Mouse (Mus musculus) kidney, postnatal 25 days (tissue): ENCODE measurements around the gene Tbc1d22b.

Source experiments
- DNase-seq, 2 experiments: peaks; one replicate each; pipeline ENCODE4 v3.0.0; 2021; ENCODE audit warnings: mixed read lengths in 2 of 2

The Tbc1d22b gene

DNA sequence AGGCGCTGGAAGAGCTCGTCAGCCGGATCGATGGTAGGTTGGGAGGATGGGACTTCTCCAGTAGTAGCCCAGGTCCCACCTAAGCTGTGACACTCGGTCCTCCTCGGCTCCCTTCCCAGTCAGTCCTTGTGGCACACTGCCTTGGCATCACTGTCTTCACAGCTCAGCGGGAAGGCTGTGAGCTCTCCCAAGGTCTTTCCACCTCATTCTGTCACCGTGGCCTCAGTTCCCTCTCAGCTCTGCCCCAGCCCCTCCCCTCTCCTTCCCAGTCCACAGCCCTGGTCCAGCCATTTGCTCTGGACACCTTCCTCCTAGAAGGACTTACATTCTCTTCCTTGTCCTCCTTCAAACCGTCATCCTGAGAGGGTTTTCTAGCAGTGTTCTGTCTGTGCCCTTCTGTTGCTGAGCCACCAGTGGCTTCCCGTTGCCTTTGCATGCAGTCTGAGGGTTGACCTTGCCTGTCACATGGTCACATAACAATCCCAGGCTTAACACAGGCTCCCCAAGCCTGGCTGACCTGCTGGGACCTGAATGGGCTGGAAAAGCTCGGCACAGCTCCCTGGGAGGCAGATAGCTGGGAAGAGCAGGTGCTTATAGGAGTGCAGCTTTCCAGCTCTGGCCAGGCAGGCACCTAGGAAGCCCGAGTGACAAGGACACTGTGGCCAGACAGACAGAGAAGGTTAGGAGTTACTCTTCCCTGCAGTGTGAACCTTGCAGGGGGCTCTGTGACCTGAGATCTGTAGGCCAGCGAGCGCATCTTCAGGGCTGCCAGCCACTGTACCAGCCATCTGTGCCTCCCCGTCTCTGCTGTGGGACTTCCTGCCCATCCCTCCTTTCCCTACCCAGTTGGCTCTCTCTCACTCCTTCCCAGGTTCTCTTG is 46.5 kb downstream of the Tbc1d22b start:
- DNase-seq: peak; percentile 18 to 69

DNA sequence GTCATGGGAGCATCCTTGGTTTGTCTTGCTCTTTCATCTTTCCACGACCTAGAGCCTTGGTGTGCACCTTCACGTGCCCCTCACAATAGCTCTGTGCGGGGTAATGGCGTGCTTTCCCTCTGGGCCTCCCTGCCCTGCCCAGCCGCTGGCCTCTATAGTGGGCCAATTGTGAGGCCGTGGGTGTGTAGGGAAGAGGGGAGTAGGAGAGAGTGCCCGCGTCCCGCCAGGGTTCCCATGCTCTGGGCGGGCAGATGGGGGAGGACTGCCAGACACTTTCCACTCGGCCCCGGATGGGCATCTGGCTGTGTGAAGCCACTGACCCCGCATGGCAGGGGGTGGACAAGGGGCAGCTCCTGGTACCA is 47.2 kb downstream of the Tbc1d22b start:
- DNase-seq: no peak

DNA sequence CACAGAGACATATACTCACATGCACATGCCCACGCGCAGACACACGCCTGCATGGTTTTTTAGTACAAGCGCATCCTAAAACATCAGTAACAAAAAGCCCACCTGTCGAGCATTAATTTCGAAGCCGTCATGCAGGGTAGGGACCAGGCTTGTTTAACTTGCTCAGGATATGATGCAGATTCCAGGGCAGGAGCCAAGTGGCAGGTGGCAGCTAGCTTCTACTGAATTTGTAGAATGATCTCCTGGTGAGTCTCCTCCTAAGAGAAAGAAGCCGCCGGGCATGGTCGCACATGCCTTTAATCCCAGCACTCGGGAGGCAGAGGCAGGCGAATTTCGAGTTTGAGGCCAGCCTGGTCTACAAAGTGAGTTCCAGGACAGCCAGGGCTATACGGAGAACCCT is 49.5 kb downstream of the Tbc1d22b start:
- no peak for DNase-seq

DNA sequence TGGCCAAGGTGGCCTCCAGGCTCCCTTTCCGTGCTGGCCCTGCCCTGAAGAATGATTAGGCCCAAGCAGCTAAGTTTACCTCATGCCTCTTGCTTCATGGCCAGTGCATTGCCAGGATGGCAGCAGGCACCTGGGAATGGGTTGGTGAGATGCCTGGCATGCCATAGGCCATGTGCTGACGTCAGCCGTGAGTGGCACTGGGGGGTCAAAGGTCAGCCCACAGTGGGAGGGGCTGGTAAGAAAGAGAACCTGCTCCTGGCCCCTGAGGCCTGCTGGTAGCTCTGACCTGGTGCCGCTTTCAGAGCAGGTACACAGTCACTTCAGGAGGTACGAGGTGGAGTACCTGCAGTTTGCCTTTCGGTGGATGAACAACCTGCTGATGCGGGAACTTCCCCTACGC is 50.0 kb downstream of the Tbc1d22b start:
- DNase-seq: peak; percentile 51 to 78

DNA sequence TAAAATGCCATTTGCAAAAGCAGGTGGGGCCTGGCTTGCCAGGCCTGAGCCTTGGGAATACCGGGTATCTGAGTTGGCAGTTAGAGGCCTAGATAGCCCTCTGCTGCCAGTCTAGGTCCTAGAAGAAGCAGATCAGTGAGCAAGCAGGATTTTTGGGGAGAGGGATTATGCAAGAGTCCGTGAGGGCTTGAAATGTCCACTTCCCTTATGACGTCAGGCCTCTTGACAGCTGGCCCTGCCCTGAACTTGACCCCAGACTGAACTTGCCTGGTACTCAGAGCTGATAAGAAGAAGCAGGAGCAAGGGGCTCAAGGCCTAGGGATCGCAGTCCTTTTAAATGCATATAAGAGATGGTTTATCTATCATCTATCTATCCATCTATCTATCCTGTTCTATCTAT is 51.8 kb downstream of the Tbc1d22b start:
- DNase-seq: peak in 1 of 2 experiments; percentile 30

DNA sequence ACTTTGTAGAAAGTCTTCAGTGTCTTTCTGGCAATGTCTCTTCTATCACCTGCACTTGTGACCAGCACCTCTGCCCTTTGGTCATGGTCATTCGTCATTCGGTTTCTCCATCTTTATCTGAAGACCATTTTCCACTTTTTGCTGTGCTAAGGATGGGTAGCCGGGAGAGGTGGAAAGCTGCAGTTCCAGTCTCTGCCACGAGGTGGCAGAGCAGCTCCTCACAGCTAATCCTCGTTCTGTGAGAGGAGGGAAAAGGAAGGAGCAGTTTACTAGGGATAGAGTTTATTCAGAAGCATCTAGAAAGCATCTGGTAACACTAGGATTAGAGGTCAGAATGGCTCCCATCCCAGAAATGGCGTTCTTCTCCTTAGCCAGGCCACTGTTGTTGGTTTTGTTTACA is 53.7 kb downstream of the Tbc1d22b start:
- DNase-seq: peak; percentile 80 to 86

DNA sequence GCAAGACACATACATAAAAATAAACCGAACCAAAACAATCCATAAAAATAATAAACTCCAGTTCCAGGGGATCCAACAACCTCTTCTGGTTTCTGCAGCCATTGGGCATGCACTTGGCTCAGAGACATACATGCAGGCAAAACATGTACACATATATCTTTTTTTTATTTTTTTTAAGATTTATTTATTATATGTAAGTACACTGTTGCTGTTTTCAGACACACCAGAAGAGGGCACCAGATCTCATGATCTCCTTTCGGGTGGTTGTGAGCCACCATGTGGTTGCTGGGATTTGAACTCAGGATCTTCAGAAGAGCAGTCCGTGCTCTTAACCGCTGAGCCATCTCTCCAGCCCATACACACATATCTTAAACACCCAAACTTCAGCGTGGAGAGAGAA is 63.9 kb downstream of the Tbc1d22b start:
- DNase-seq: peak in 1 of 2 experiments; percentile 12

DNA sequence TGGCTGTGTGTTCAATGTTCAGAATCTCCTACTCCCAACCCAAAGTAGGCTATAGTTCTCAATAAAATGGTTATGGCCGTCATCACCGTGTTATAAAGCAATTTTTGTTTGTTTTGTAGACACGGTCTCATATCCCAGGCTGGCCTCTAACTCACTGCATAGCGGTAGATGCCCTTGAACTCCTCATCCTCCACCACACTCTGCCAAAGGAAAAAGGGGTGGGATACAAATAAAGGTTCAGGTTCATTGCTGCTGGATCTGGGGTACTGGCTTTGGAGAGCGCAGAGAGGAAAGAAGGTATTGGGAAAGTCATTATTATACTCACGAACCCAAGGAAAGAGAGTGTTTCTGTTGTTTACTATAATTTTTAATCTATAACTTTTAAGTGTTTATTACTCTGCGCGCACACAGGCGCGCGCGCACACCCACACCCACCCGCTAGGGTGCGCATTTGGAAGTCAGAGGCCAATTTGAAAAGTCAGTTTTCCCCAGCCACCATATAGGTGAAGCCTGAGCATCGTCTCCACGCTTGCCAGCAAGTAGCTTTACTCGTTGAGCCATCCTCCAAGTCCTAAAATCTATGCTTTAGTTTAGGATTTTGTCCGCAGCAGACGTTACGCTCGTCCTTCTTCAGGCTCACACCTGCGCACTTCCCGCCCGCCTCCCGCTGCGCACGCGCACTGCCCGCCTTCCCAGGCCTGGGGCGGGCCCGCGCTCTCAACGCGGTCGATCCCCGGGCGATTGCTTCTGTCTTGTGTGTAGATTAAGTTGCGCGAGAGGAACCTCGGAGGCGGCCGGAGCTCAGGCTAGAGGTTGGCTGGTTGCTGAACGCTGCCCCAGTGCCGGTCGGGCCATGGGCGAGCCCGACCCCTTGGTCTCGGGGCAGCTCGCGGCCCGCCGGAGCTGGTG is 64.8 kb downstream of the Tbc1d22b start, which contains the start of the genes Rnf8 and Gm28043:
Rnf8 (plus strand) TSS at position 676 of the 909 bp plus-strand sequence.
Gm28043 (plus strand) TSS at position 762 of the 909 bp plus-strand sequence.
- peak; percentile 94 to 96 for DNase-seq

DNA sequence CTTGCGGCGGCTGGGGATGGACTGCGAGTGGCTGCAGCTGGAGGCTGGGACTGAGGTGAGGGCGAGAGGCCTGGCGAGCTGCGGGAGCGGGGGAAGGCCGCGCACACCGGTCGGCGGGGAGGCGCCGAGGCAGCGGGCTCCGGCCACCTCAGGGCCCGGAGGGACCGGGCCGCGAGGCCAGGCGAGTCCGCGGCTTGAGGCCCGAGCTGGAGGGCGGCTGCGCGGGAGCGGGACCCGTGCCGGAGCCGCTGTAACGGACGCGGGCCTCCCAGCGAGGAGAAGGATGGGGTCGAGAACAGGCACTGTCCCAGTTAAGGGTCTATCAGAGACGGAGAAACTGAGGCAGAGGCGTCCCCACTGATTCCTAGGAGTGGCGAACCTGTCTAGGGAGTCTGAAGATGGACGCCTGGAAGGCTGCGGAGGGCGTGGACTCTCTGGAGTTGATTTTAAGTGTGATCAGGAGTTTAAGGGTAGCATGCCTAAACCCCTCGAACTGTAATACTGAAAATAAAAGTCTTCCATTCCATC is 65.5 kb downstream of the Tbc1d22b start:
- DNase-seq: peak in 1 of 2 experiments; percentile 10

DNA sequence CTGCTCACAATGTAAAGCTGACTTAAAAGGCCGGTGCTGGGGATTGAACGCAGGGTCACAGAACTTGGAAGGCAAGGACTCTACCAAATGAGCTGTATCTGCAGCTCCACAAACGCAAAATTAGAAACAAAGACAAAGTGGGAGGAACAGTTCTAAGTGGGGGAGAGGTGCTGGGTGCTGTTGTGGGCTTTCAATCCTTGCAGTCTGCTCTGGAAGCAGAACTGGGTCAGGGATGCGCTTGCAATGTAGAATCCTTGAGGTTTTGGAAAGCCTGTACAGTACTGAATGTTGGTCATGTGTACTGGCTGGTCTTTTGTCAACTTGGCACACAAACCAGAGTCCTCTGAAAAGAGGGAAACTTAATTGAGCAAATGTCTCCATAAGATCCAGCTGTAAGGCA is 66.0 kb downstream of the Tbc1d22b start:
- DNase-seq: no peak

DNA sequence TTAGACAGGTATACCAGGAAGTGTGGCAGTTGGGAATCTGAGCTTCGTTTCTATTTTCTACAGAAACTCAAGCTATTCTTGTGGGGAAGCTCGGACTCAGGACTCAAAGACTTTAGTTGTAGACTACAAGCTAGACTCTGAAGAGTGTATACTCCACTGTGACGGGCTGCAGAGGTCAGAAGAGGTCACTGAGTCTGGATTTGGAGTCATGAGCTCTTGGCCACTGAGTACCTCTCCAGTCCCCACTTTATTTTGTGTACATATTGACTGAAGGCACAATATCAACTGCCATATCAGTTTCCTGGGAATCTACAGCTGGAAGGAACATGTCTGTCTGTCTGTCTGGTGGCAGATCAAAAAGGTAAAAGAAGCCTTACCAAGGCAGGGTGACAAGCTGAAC is 69.6 kb downstream of the Tbc1d22b start:
- DNase-seq: no peak

DNA sequence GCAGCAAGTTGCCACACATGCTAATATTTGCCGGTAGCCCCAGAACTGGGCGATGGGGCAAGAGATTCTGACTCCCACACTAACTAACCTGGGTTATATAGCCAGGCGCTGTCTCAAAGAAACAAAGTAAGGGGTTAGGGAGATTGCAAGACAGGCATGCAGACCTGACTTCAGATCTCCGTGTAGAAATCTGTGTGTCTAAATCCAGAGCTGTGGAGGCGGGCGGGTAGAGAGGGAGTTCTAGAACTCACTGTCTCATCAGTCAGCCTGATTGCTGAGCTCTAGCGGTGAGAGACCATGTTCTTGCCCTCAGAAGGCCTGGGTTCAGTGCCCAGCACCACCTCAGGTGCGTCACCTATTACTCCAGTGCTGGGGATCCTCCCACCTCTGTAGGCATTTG is 73.9 kb downstream of the Tbc1d22b start:
- no peak for DNase-seq

DNA sequence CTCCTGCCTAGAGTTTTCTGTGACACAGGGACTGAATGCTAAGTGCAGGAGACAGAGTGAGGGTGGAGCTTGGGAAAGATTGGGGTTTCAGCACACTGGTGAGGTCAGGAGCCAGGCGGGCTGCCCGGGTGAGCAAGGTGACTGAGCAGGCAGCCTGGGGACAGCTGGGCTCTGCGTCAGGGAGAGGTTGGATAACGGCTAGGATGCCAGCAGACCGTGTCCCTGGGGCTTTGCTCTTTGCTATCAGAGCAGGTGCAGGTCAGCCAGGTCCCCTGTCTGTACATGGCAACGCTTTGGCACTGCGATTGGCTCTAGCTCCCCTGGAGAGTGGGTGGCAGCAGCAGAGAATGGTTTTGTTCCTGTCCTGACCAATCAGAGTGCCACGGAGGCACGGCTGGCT is 77.7 kb downstream of the Tbc1d22b start:
- no peak for DNase-seq

DNA sequence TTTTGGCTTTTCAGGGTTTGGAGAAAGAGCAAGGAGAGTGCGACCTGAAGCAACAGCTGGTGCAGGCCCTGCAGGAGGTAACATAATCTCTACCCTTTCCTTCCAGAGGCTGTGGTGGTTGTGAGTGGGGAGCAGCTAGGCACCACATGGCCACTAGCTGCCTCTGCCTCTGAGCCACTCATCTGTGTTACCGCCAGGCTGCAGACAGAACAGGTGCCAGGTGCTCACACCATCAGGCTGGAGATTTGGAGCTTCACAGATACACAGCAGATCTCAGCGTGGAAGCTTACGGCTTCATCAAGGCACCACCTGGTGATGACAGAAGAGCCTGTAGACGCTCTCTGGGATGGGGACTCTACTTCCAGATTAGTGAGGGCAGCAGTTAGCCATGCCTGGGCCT is 79.4 kb downstream of the Tbc1d22b start:
- DNase-seq: no peak

DNA sequence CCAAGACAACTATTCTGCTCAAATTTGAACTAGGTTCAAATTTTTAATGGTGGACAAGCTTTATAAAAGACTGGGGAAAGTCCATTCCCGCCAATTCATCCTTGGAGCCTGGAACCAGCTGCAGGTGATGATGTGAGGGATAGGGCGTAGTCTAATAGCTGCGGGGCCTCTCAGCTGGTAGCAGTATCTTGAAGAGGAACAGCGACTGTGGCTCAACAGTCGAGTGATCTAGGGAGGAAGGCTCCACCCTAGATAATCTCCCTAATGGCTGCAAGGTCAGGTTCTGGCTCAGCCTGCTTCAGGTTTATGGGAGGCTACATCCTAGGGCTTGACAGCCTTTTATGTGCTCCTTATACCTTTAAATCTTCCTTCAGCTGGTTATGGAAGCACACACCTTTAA is 80.0 kb downstream of the Tbc1d22b start:
- DNase-seq: no peak

DNA sequence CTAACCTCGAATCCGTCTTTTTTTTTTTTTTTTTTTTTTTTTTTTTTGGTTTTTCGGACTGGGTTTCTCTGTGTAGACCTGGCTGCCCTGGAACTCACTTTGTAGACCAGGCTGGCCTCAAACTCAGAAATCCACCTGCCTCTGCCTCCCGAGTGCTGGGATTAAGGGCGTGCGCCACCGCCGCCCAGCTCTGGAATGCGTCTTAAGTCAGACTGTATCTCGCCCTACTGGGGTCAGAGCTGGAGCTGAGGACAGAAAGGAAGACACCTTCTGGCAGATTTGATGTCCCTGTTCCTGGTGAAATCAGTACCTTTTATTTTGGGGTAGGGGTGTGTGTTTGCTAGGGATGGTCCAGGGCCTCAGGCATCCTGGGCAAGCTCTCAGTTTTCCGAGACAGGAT is 82.7 kb downstream of the Tbc1d22b start:
- no peak for DNase-seq

DNA sequence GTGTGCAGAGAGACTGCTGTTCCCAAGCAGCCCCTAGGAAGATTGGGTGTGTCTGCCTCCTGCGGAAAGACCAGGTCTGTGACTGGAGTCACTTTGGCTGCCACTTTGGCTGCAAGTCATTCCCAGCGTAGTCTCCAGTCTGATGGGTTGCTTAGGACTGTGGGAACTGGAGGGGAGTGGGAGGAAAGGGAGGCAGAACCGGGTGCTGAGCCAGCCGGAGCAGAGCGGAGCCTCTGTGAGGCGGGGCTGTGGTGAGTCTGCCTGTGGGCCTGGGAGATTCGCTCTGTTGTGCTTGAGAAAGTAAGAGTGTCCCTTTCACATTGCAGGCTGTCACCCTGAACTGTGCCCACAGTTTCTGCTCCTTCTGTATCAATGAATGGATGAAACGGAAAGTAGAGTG is 85.9 kb downstream of the Tbc1d22b start:
- DNase-seq: no peak

DNA sequence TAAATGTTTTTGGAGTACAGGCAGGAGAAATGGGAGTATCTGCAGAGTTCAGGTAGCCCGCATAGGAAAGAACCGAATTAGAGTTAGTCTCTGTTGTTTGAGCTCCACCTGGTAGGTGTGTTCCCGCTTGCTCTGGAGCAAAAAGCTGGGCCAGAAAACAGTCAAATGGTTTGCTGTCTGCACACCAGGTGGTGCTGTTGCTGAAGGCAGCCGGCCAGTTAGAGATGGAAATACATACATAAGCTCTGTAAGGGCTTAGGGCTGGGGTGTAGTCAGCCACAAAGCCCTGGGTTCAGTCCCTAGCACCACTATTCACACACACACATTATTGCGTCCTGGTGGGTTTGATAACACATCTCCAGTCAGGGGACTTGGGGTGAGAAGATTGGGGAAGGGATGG is 86.5 kb downstream of the Tbc1d22b start:
- DNase-seq: peak; percentile 40 to 44

DNA sequence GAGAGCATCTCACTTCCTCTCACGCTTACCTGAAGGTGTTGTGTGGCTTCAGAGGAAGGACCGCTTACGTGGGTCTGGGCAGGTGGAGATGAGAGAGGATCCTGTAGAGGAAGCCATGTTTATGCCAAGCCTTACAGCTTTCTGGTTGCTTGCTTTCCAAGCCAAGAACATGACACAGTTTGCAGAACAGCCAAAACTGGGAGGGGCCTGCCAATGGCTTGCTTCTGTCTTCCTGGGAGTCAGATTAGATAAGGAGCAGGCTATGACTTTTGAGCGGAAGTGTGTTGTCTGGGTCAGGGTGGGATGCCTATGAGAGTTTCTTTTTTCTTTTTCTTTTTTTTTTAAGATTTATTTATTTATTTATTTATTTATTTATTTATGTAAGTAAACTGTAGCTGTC is 87.8 kb downstream of the Tbc1d22b start:
- no peak for DNase-seq

DNA sequence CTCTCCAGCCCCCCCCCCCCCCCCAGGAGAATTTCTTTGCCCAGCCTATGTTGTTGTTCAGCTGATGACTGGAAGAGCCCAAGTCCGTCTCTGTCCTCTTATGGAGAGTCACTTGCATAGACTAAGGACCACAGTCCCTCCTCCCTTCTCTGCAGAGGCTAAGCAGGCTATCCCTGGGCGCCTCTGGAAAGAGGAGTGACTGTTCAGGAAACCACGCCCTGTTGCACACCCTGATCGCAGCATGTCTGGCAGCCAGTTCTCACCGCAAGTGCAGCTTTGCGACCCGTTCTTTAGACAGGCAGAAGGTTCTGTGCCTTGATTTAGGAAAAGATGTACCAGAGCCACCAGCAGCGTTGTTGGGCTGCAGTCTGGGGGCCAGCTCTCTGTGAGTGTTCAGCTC is 88.3 kb downstream of the Tbc1d22b start:
- peak in 1 of 2 experiments; percentile 40 for DNase-seq

DNA sequence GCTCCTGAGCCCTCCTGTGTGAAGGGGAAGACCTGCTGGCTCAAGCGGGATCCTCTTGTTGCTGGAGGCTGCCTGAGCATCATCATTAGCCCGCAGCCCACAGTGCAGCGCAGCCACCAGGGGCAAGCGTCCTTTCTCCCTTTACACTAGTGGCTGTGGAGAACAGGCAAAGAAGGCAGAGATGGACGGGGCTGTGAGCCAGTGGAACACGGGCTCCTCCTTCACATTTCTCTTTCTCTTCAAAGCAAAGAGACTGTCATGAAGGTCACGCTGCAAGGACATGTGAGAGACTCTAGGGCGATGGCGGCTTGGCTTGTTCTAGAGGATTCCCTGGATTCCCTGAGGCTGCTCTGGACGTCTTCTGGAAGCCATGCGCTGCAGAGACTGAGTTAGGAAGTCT is 91.4 kb downstream of the Tbc1d22b start:
- no peak for DNase-seq

DNA sequence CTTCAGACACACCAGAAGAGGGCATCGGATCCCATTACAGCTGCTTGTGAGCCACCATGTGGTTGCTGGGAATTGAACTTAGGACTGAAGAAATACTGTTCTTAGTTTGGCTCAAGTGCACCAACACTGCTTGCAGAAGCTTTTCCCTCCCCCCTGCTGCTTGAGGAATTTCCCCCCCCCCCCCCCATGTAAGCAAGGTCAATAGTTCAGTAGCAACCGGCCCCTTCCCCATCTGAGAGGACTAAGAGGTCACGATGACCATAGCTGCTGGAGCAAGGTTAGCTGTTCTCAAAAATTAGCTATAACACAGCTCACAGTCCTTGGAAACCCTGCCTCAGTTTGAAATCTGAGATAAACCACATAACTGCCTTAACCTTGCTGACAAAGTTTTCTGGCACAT is 92.6 kb downstream of the Tbc1d22b start:
- DNase-seq: no peak
